Mouse (Mus musculus) intestine, embryonic 14.5 days (tissue): ENCODE results near the gene Cdkn2c. TPM values are rescaled to one million over a fixed set of nuclear protein-coding genes. Genes with fewer than 3 reads are reported as not detected.

Source experiments
- ATAC-seq: fragments of 200-750 bp; cut with Nextera tagmentation; replicated peaks from 2 replicates; pipeline ENCODE4 v1.8.0; 2017; ENCODE audit warnings: low read depth, moderate number of reproducible peaks, moderate TSS enrichment, moderate library complexity; ENCODE audit not compliant: low FRiP score, low TSS enrichment
- DNase-seq: peaks from one replicate; pipeline ENCODE4 v3.0.0-alpha.2; 2018; ENCODE audit warnings: low spot score
- H3K27ac ChIP-seq: fragments of 300-500 bp; sonication (generic); 2 replicates; pipeline ENCODE4 v1.5.1; 2014; ENCODE audit warnings: low read depth, mild to moderate bottlenecking, control low read depth
- H3K27me3 ChIP-seq: fragments of 300-500 bp; sonication (generic); replicated peaks from 2 replicates; pipeline ENCODE4 v1.6.1; 2014; ENCODE audit warnings: low read length, control low read depth; ENCODE audit not compliant: control insufficient read depth, insufficient read depth
- H3K36me3 ChIP-seq: fragments of 300-500 bp; sonication (generic); 2 replicates; pipeline ENCODE4 v1.6.1; 2014; ENCODE audit warnings: low read length, control low read depth; ENCODE audit not compliant: control insufficient read depth, insufficient read depth
- H3K4me1 ChIP-seq: fragments of 300-500 bp; sonication (generic); replicated peaks from 2 replicates; pipeline ENCODE4 v1.6.1; 2014; ENCODE audit warnings: low read length, control low read depth, mixed read lengths; ENCODE audit not compliant: control insufficient read depth, insufficient read depth
- H3K4me2 ChIP-seq: fragments of 300-500 bp; sonication (generic); 2 replicates; pipeline ENCODE4 v1.6.1; 2014; ENCODE audit warnings: low read length
- H3K4me3 ChIP-seq: fragments of 300-500 bp; sonication (generic); 2 replicates; pipeline ENCODE4 v1.5.1; 2014; ENCODE audit warnings: low read depth, low read length, control low read depth, mixed read lengths
- H3K9ac ChIP-seq: fragments of 300-500 bp; sonication (generic); 2 replicates; pipeline ENCODE4 v1.6.1; 2014; ENCODE audit warnings: mild to moderate bottlenecking, low read length
- H3K9me3 ChIP-seq: fragments of 300-500 bp; sonication (generic); 2 replicates; pipeline ENCODE4 v1.6.1; 2016; ENCODE audit warnings: low read length, control low read depth; ENCODE audit not compliant: control insufficient read depth
- WGBS: fragments of 180-500 bp; shearing (Covaris S2); extraction: QIAGEN DNeasy Blood & Tissue Kit; methylation state at CpG from one replicate; pipeline ENCODE4 v1.1.7; 2014; 5-methylcytosine and 5-hydroxymethylcytosine counted together
- polyA plus RNA-seq: library from polyadenylated mRNA; unstranded; fragments of >200 nt; fragmentation: Nextera tagmentation; extraction: Ambion mirVana; gene quantifications from 2 replicates; pipeline ENCODE4 v1.2.1, GENCODE M21; 2014

Cdkn2c gene
- polyA plus RNA-seq, 1 experiment from 2014 or later = 5.7 TPM

GRCm38 (mm10) chr4:109612596-109612995 is 54.4 kb downstream of the Cdkn2c start:
- ATAC-seq = no peak
- no peak overlapping the region for H3K9ac ChIP-seq
- no peaks in the 10 kb centered on the region for H3K4me1 ChIP-seq
- H3K9me3 ChIP-seq = no peaks in the 10 kb centered on the region
- 81% methylated on average over 4 of the region's 4 CpGs for WGBS
- H3K27me3 ChIP-seq = no peaks in the 10 kb centered on the region
- DNase-seq = no peak
- H3K4me3 ChIP-seq = no peak overlapping the region
- H3K36me3 ChIP-seq = no peaks in the 10 kb centered on the region
- no peak overlapping the region for H3K4me2 ChIP-seq
- no peak overlapping the region for H3K27ac ChIP-seq

Other genes with a start within 250 kb of the Cdkn2c start
- 38.5 and 40.0 TPM in 2 replicates for gene Rnf11, start 182.5 kb downstream of the Cdkn2c start, polyA plus RNA-seq
- not detected in 2 replicates for gene 4930522H14Rik, start 135.9 kb downstream of the Cdkn2c start, polyA plus RNA-seq
- 30.4 and 32.6 TPM in 2 replicates for gene Faf1, start 9.4 kb upstream of the Cdkn2c start, polyA plus RNA-seq